Mouse (Mus musculus): ENCODE data around the gene Igsf21. TPM values are rescaled to one million over a fixed set of nuclear protein-coding genes. Genes with fewer than 3 reads are reported as not detected.

Gene Igsf21
- polyA plus RNA-seq, 1 experiment: 0.02 TPM

DNA sequence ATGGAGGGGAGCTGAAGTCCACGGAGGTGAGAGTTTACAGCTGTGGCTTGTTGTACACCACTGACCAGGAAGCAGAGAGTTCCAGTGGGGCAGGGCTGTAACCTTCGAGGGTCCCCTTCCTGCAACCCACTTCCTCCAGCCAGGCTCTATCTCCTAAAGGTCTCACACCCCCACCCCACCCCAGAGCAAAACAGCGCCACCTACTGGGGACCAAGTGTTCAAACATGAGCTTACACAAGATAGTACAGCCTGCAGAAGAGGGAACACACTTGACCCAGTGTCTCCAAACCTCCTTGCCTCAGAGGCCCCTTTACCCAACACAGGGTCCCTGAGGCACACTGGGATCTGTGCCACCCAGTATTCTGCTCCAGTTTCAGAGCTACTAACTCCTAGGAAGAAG lies 87.0 kb downstream of the Igsf21 start:
- H3K36me3 ChIP-seq (ENCODE audit: control insufficient read depth): no peaks in the 10 kb centered on the region
- no peaks in the 10 kb centered on the region for H3K4me1 ChIP-seq (ENCODE audit: control insufficient read depth)
- H3K27me3 ChIP-seq (ENCODE audit: control insufficient read depth): no peaks in the 10 kb centered on the region
- no peak overlapping the region for H3K4me3 ChIP-seq (replicated peaks)
- H3K9me3 ChIP-seq (ENCODE audit: control insufficient read depth, low read length): peaks cover 11% of the 10 kb centered on the region
- TF ChIP-seq GATA1 (IDR thresholded peaks at IDR 0.05; ENCODE audit: low read length): no peak

GRCm38 (mm10) chr4:140154899-140155463 lies 91.6 kb downstream of the Igsf21 start:
- Histone ChIP-seq H3K4me1 (ENCODE audit: control insufficient read depth) (no peaks in the 10 kb centered on the region), H3K36me3 (ENCODE audit: control insufficient read depth) (no peaks in the 10 kb centered on the region), H3K27me3 (ENCODE audit: control insufficient read depth) (no peaks in the 10 kb centered on the region), H3K9me3 (ENCODE audit: control insufficient read depth, low read length) (no peaks in the 10 kb centered on the region), H3K4me3 (replicated peaks) (no peak overlapping the region)
- no peak for TF ChIP-seq GATA1 (IDR thresholded peaks at IDR 0.05; ENCODE audit: low read length)
- TF ChIP-seq TAL1 (IDR thresholded peaks at IDR 0.05; ENCODE audit: low read length): no peak

GRCm38 (mm10) chr4:140154484-140154883 lies 92.1 kb downstream of the Igsf21 start:
- TF ChIP-seq TAL1 (IDR thresholded peaks at IDR 0.05; ENCODE audit: low read length): no peak
- no peak for TF ChIP-seq GATA1 (IDR thresholded peaks at IDR 0.05; ENCODE audit: low read length)
- Histone ChIP-seq H3K4me1 (ENCODE audit: control insufficient read depth) (no peaks in the 10 kb centered on the region), H3K4me3 (replicated peaks) (no peak overlapping the region), H3K36me3 (ENCODE audit: control insufficient read depth) (no peaks in the 10 kb centered on the region), H3K27me3 (ENCODE audit: control insufficient read depth) (no peaks in the 10 kb centered on the region), H3K9me3 (ENCODE audit: control insufficient read depth, low read length) (no peaks in the 10 kb centered on the region)

GRCm38 (mm10) chr4:140153711-140154114 lies 92.9 kb downstream of the Igsf21 start:
- no peak overlapping the region for H3K4me3 ChIP-seq (replicated peaks)
- no peaks in the 10 kb centered on the region for H3K27me3 ChIP-seq (ENCODE audit: control insufficient read depth)
- H3K9me3 ChIP-seq (ENCODE audit: control insufficient read depth, low read length): no peaks in the 10 kb centered on the region
- no peaks in the 10 kb centered on the region for H3K36me3 ChIP-seq (ENCODE audit: control insufficient read depth)
- no peak for TF ChIP-seq GATA1 (IDR thresholded peaks at IDR 0.05; ENCODE audit: low read length)
- no peak for TF ChIP-seq TAL1 (IDR thresholded peaks at IDR 0.05; ENCODE audit: low read length)
- no peaks in the 10 kb centered on the region for H3K4me1 ChIP-seq (ENCODE audit: control insufficient read depth)

GRCm38 (mm10) chr4:140153101-140153500 lies 93.5 kb downstream of the Igsf21 start:
- Histone ChIP-seq H3K27me3 (ENCODE audit: control insufficient read depth) (no peaks in the 10 kb centered on the region), H3K9me3 (ENCODE audit: control insufficient read depth, low read length) (no peaks in the 10 kb centered on the region), H3K4me1 (ENCODE audit: control insufficient read depth) (no peaks in the 10 kb centered on the region), H3K36me3 (ENCODE audit: control insufficient read depth) (no peaks in the 10 kb centered on the region), H3K4me3 (replicated peaks) (no peak overlapping the region)
- TF ChIP-seq TAL1 (IDR thresholded peaks at IDR 0.05; ENCODE audit: low read length) (no peak), GATA1 (IDR thresholded peaks at IDR 0.05; ENCODE audit: low read length) (no peak)

GRCm38 (mm10) chr4:140149706-140150105 lies 96.9 kb downstream of the Igsf21 start:
- Histone ChIP-seq H3K4me1 (ENCODE audit: control insufficient read depth) (no peaks in the 10 kb centered on the region), H3K4me3 (replicated peaks) (no peak overlapping the region), H3K36me3 (ENCODE audit: control insufficient read depth) (no peaks in the 10 kb centered on the region), H3K27me3 (ENCODE audit: control insufficient read depth) (no peaks in the 10 kb centered on the region), H3K9me3 (ENCODE audit: control insufficient read depth, low read length) (no peaks in the 10 kb centered on the region; the same call in 1 of the 2 replicates)
- TF ChIP-seq GATA1 (IDR thresholded peaks at IDR 0.05; ENCODE audit: low read length): no peak
- no peak for TF ChIP-seq TAL1 (IDR thresholded peaks at IDR 0.05; ENCODE audit: low read length)

- peaks cover 14% of the 10 kb centered on the region for H3K9me3 ChIP-seq (ENCODE audit: control insufficient read depth, low read length)
- H3K4me1 ChIP-seq (ENCODE audit: control insufficient read depth): no peaks in the 10 kb centered on the region
- no peak overlapping the region for H3K4me3 ChIP-seq (replicated peaks)
- H3K36me3 ChIP-seq (ENCODE audit: control insufficient read depth): no peaks in the 10 kb centered on the region
- TF ChIP-seq GATA1 (IDR thresholded peaks at IDR 0.05; ENCODE audit: low read length) (no peak), TAL1 (IDR thresholded peaks at IDR 0.05; ENCODE audit: low read length) (no peak)
- H3K27me3 ChIP-seq (ENCODE audit: control insufficient read depth): no peaks in the 10 kb centered on the region
These were observed 98.5 kb downstream of the Igsf21 start for GRCm38 (mm10) chr4:140147857-140148695.

DNA sequence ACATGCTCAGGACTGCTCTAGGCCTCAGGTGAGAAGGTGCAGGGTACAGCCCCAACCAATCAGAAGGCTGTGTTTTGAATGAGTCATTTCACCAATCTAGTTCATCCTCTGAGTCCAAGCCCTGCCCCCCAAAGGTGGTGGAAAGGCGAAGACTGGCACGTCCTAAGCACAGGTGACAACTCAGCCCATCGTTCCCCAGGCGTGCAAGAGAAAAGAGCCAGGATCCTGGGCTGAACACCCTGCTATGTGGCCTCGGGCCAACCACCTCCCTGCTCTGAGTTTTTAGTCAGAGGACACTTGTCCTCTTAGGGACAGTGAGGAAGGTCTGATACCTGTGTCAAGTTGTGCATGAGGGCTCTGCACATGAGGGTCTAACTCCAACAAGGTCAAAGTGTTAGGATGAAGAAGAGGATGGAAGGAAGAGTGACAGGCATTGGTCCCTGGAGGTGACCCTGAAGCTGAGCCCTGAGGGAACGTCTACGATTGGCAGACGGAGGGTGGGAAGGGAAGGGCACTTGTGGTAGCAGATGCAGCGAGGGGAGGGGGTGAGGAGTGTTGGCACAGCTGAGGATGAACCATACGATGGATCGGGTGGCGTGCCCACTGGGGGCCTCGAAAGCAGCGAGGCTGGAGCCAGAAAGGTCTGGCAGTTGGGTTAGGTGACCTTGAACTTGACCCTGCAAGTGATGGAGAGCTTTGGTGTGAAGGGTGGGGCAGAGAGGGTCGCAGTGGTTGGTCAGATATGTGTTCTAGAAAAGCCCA lies 99.3 kb downstream of the Igsf21 start:
- H3K4me1 ChIP-seq (ENCODE audit: control insufficient read depth): no peaks in the 10 kb centered on the region
- H3K27me3 ChIP-seq (ENCODE audit: control insufficient read depth): no peaks in the 10 kb centered on the region
- TF ChIP-seq GATA1 (IDR thresholded peaks at IDR 0.05; ENCODE audit: low read length) (no peak), TAL1 (IDR thresholded peaks at IDR 0.05; ENCODE audit: low read length) (no peak)
- H3K9me3 ChIP-seq (ENCODE audit: control insufficient read depth, low read length): peaks cover 17% of the 10 kb centered on the region
- H3K4me3 ChIP-seq (replicated peaks): no peak overlapping the region
- H3K36me3 ChIP-seq (ENCODE audit: control insufficient read depth): no peaks in the 10 kb centered on the region

DNA sequence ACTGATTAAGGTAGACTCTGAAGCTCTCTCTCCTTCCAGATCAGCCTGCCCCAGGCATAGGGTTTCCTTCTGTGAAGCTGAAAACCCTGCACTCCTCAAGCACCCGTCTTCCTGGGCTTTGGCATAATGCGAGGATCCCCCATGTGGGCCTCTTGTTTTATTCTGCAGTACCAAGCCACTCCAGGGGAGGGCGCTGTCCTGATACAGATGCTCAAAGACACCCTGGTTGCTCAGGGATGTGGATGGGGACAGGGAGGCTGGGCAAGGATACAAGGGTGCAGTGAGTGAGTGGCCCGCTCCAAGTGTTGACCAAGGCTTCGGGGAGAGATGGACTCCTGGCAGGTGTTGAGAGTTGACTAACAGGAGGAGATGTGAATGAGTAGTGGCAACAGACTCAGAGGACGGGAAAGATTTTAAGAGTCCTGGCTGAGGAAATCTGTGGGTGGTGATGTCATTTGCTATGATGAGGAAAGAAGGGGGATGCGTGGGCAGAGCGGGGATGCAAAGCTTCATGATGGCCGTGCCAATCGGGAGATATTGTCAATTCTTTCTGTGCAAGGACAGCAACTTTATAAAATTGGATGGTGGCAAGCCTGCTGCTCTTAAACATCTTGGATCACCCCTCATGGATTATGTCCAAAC lies 102.6 kb downstream of the Igsf21 start:
- Histone ChIP-seq H3K36me3 (ENCODE audit: control insufficient read depth) (no peaks in the 10 kb centered on the region), H3K4me1 (ENCODE audit: control insufficient read depth) (no peaks in the 10 kb centered on the region), H3K9me3 (ENCODE audit: control insufficient read depth, low read length) (peaks cover 30% of the 10 kb centered on the region), H3K4me3 (replicated peaks) (no peak overlapping the region), H3K27me3 (ENCODE audit: control insufficient read depth) (no peaks in the 10 kb centered on the region)
- TF ChIP-seq GATA1 (IDR thresholded peaks at IDR 0.05; ENCODE audit: low read length) (no peak), TAL1 (IDR thresholded peaks at IDR 0.05; ENCODE audit: low read length) (no peak)
